Mouse (Mus musculus) spleen, adult 2 months (tissue): ENCODE measurements around the gene Smyd3. TPM values are rescaled to one million over a fixed set of nuclear protein-coding genes. Genes with fewer than 3 reads are reported as not detected.

Experiments used
- DNase-seq, 2 experiments: peaks; one replicate each; pipeline versions ENCODE4 v3.0.0 to v3.0.0-alpha.2; 2012 to 2021; ENCODE audit warnings: low spot score in 2 of 2, low read depth in 1 of 2
- H3K27ac ChIP-seq: fragments of 200-500 bp; 2 replicates; pipeline ENCODE4 v1.5.1; 2012; ENCODE audit warnings: low read length, inconsistent platforms; ENCODE audit not compliant: insufficient read depth
- H3K27me3 ChIP-seq: fragments of 200-500 bp; 2 replicates; pipeline ENCODE4 v1.6.1; 2012; ENCODE audit warnings: mild to moderate bottlenecking, moderate library complexity, low read length, inconsistent platforms; ENCODE audit not compliant: control insufficient read depth, insufficient read depth
- H3K36me3 ChIP-seq: fragments of 200-500 bp; 2 replicates; pipeline ENCODE4 v1.6.1; 2012; ENCODE audit warnings: mild to moderate bottlenecking, low read length, inconsistent platforms; ENCODE audit not compliant: control insufficient read depth, insufficient read depth
- H3K4me1 ChIP-seq: fragments of 200-500 bp; 2 replicates; pipeline ENCODE4 v1.6.1; 2011; ENCODE audit warnings: inconsistent platforms; ENCODE audit not compliant: control insufficient read depth, insufficient read depth, insufficient read length
- H3K4me3 ChIP-seq: fragments of 200-500 bp; 2 replicates; pipeline ENCODE4 v1.5.1; 2011; ENCODE audit warnings: mild to moderate bottlenecking, inconsistent platforms; ENCODE audit not compliant: insufficient read depth, insufficient read length; ENCODE audit errors: extremely low read depth
- CTCF ChIP-seq: fragments of 200-500 bp; IDR thresholded peaks from 2 replicates; pipeline ENCODE4 v1.5.1; 2011; ENCODE audit warnings: mild to moderate bottlenecking, inconsistent platforms; ENCODE audit not compliant: insufficient read depth, insufficient read length, insufficient replicate concordance; ENCODE audit errors: extremely low read depth
- POLR2A ChIP-seq: fragments of 200-500 bp; IDR thresholded peaks from 2 replicates; pipeline ENCODE4 v1.6.1; 2011; ENCODE audit warnings: low read depth, low read length, inconsistent platforms
- WGBS: fragments of 180-500 bp; shearing (Covaris S2); methylation state at CpG from one replicate; pipeline ENCODE4 v1.1.7; 2018; 5-methylcytosine and 5-hydroxymethylcytosine counted together
- polyA plus RNA-seq: library from polyadenylated mRNA; depleted of rRNA; stranded (reverse); fragments of >200 nt; gene quantifications from 2 replicates; pipeline ENCODE4 v1.2.3, GENCODE M21; 2012

The Smyd3 gene
- polyA plus RNA-seq, 1 experiment = 3.6 TPM

GRCm38 (mm10) chr1:179184631-179185030 lies 333.2 kb downstream of the Smyd3 start:
- Histone ChIP-seq H3K36me3 (no peaks in the 10 kb centered on the region), H3K4me1 (no peaks in the 10 kb centered on the region; the same call in 1 of the 2 replicates), H3K4me3 (no peak overlapping the region), H3K27me3 (no peaks in the 10 kb centered on the region), H3K27ac (no peak overlapping the region)
- no peak for TF ChIP-seq POLR2A
- TF ChIP-seq CTCF = no peak
- WGBS = 96% methylated on average over 4 of the region's 4 CpGs
- DNase-seq = no peak

- H3K36me3 ChIP-seq = no peaks in the 10 kb centered on the region
- TF ChIP-seq POLR2A (no peak), CTCF (no peak)
- H3K27me3 ChIP-seq = no peaks in the 10 kb centered on the region
- no peak for DNase-seq
- H3K4me1 ChIP-seq = no peaks in the 10 kb centered on the region; the same call in 1 of the 2 replicates
- no peak overlapping the region for H3K27ac ChIP-seq
- WGBS = 70% methylated on average over 6 of the region's 6 CpGs
- H3K4me3 ChIP-seq = no peak overlapping the region
Measured at GRCm38 (mm10) chr1:179183499-179183898, 334.3 kb downstream of the Smyd3 start.

- Histone ChIP-seq H3K36me3 (no peaks in the 10 kb centered on the region), H3K4me1 (no peaks in the 10 kb centered on the region; the same call in 1 of the 2 replicates), H3K4me3 (no peak overlapping the region), H3K27ac (no peak overlapping the region), H3K27me3 (no peaks in the 10 kb centered on the region)
- 78% methylated on average over 3 of the region's 3 CpGs for WGBS
- no peak for TF ChIP-seq CTCF
- no peak for TF ChIP-seq POLR2A
- no peak for DNase-seq
Measured at GRCm38 (mm10) chr1:179180546-179180945, 337.3 kb downstream of the Smyd3 start.

GRCm38 (mm10) chr1:179176861-179177658 lies 340.8 kb downstream of the Smyd3 start:
- H3K27me3 ChIP-seq = no peaks in the 10 kb centered on the region
- TF ChIP-seq POLR2A = no peak
- no peak for TF ChIP-seq CTCF
- no peaks in the 10 kb centered on the region for H3K4me1 ChIP-seq
- no peak overlapping the region for H3K4me3 ChIP-seq
- no peak for DNase-seq
- no peak overlapping the region for H3K27ac ChIP-seq
- no peaks in the 10 kb centered on the region for H3K36me3 ChIP-seq
- WGBS = 92% methylated on average over 14 of the region's 14 CpGs

- 82% methylated on average over 4 of the region's 4 CpGs for WGBS
- H3K4me3 ChIP-seq = no peak overlapping the region
- H3K27ac ChIP-seq = no peak overlapping the region
- H3K4me1 ChIP-seq = no peaks in the 10 kb centered on the region
- H3K36me3 ChIP-seq = no peaks in the 10 kb centered on the region
- no peak for DNase-seq
- no peak for TF ChIP-seq POLR2A
- no peak for TF ChIP-seq CTCF
- no peaks in the 10 kb centered on the region for H3K27me3 ChIP-seq
Measured at GRCm38 (mm10) chr1:179174241-179174640, 343.6 kb downstream of the Smyd3 start.

- H3K27me3 ChIP-seq = no peaks in the 10 kb centered on the region
- no peak overlapping the region for H3K27ac ChIP-seq
- 91% methylated on average over 8 of the region's 8 CpGs for WGBS
Measured at GRCm38 (mm10) chr1:179170555-179170954, 347.3 kb downstream of the Smyd3 start.

GRCm38 (mm10) chr1:179169749-179170148 lies 348.1 kb downstream of the Smyd3 start:
- no peak overlapping the region for H3K4me3 ChIP-seq
- WGBS = 36% methylated on average over 3 of the region's 3 CpGs
- no peak overlapping the region for H3K27ac ChIP-seq
- H3K36me3 ChIP-seq = no peaks in the 10 kb centered on the region
- DNase-seq = no peak
- no peak for TF ChIP-seq CTCF
- no peak for TF ChIP-seq POLR2A
- no peaks in the 10 kb centered on the region for H3K4me1 ChIP-seq
- H3K27me3 ChIP-seq = no peaks in the 10 kb centered on the region

More at GRCm38 (mm10) chr1:179170555-179170954, 347.3 kb downstream of the Smyd3 start:
- H3K4me1 ChIP-seq = no peaks in the 10 kb centered on the region
- no peak for DNase-seq
- H3K4me3 ChIP-seq = no peak overlapping the region
- H3K36me3 ChIP-seq = no peaks in the 10 kb centered on the region
- TF ChIP-seq POLR2A = no peak
- no peak for TF ChIP-seq CTCF
